Mouse (Mus musculus): ENCODE results near the gene Gm4871.

- TF ChIP-seq CTCF (IDR thresholded peaks at IDR 0.05; ENCODE audit: borderline replicate concordance, extremely low read depth, insufficient read depth, insufficient read length): no peak
- TF ChIP-seq POLR2A (IDR thresholded peaks at IDR 0.05; ENCODE audit: borderline replicate concordance, extremely low read depth, insufficient read depth, insufficient read length, poor library complexity, severe bottlenecking): no peak
Measured at GRCm38 (mm10) chr5:144987561-144987960, 45.0 kb downstream of the Gm4871 start.

Measured in brain, embryonic 14.5 days (tissue).